Mouse (Mus musculus): ENCODE measurements at regions not wholly inside any gene's neighbourhood (a gene's known extent, or its start where the extent isn't known, plus 50 kb on each side); places are given as distances from the start of the nearest gene placed in this dataset.

GRCm38 (mm10) chr1:71974715-71975114, 237.4 kb downstream of the Mreg start:
- WGBS = 61% methylated on average over 4 of the region's 4 CpGs
- Histone ChIP-seq H3K4me1 (replicated peaks) (no peaks in the 10 kb centered on the region), H3K4me3 (no peak overlapping the region), H3K27ac (ENCODE audit: poor library complexity, severe bottlenecking) (no peak overlapping the region), H3K9ac (no peak overlapping the region), H3K4me2 (no peak overlapping the region), H3K27me3 (replicated peaks) (no peaks in the 10 kb centered on the region), H3K9me3 (replicated peaks) (no peaks in the 10 kb centered on the region), H3K36me3 (no peaks in the 10 kb centered on the region)
- no peak for ATAC-seq (ENCODE audit: insufficient number of reproducible peaks, low FRiP score)

- Histone ChIP-seq H3K9ac (no peak overlapping the region), H3K4me3 (no peak overlapping the region), H3K9me3 (replicated peaks) (no peaks in the 10 kb centered on the region), H3K27ac (ENCODE audit: poor library complexity, severe bottlenecking) (no peak overlapping the region), H3K4me1 (replicated peaks) (no peaks in the 10 kb centered on the region), H3K36me3 (no peaks in the 10 kb centered on the region), H3K4me2 (no peak overlapping the region), H3K27me3 (replicated peaks) (no peaks in the 10 kb centered on the region)
- WGBS = 82% methylated on average over 6 of the region's 6 CpGs
- no peak for ATAC-seq (ENCODE audit: insufficient number of reproducible peaks, low FRiP score)
These were observed 240.2 kb downstream of the Mreg start for GRCm38 (mm10) chr1:71971943-71972342.

- H3K9me3 ChIP-seq (replicated peaks) = no peaks in the 10 kb centered on the region
- H3K4me1 ChIP-seq (replicated peaks) = no peaks in the 10 kb centered on the region
- 68% methylated on average over 2 of the region's 2 CpGs for WGBS
- H3K27me3 ChIP-seq (replicated peaks) = no peaks in the 10 kb centered on the region
- H3K4me2 ChIP-seq = no peak overlapping the region
- no peaks in the 10 kb centered on the region for H3K36me3 ChIP-seq
- H3K4me3 ChIP-seq = no peak overlapping the region
- no peak for ATAC-seq (ENCODE audit: insufficient number of reproducible peaks, low FRiP score)
- no peak overlapping the region for H3K9ac ChIP-seq
- no peak overlapping the region for H3K27ac ChIP-seq (ENCODE audit: poor library complexity, severe bottlenecking)
These were observed 241.3 kb downstream of the Mreg start for GRCm38 (mm10) chr1:71970771-71971170.

- Histone ChIP-seq H3K9me3 (replicated peaks) (no peaks in the 10 kb centered on the region), H3K4me2 (no peak overlapping the region), H3K27ac (ENCODE audit: poor library complexity, severe bottlenecking) (no peak overlapping the region), H3K36me3 (no peaks in the 10 kb centered on the region), H3K4me3 (no peak overlapping the region), H3K27me3 (replicated peaks) (no peaks in the 10 kb centered on the region), H3K9ac (no peak overlapping the region), H3K4me1 (replicated peaks) (no peaks in the 10 kb centered on the region)
- ATAC-seq (ENCODE audit: insufficient number of reproducible peaks, low FRiP score) = no peak
- 78% methylated on average over 6 of the region's 6 CpGs for WGBS
These were observed 244.5 kb downstream of the Mreg start for GRCm38 (mm10) chr1:71967574-71968104.

- Histone ChIP-seq H3K27ac (ENCODE audit: poor library complexity, severe bottlenecking) (no peak overlapping the region), H3K4me3 (no peak overlapping the region), H3K36me3 (no peaks in the 10 kb centered on the region), H3K4me1 (replicated peaks) (no peaks in the 10 kb centered on the region), H3K4me2 (no peak overlapping the region), H3K9ac (no peak overlapping the region), H3K9me3 (replicated peaks) (no peaks in the 10 kb centered on the region), H3K27me3 (replicated peaks) (no peaks in the 10 kb centered on the region)
- no peak for ATAC-seq (ENCODE audit: insufficient number of reproducible peaks, low FRiP score)
- 83% methylated on average over 4 of the region's 4 CpGs for WGBS
These were observed 247.5 kb downstream of the Mreg start for GRCm38 (mm10) chr1:71964450-71965126.

GRCm38 (mm10) chr1:71956940-71957339, 255.2 kb downstream of the Mreg start:
- H3K4me1 ChIP-seq (replicated peaks) = peaks cover 10% of the 10 kb centered on the region
- no peaks in the 10 kb centered on the region for H3K36me3 ChIP-seq
- no peak; the same call in 1 of the 2 replicates for ATAC-seq (ENCODE audit: insufficient number of reproducible peaks, low FRiP score)
- no peak overlapping the region for H3K4me2 ChIP-seq
- 48% methylated on average over 3 of the region's 3 CpGs for WGBS
- no peak overlapping the region for H3K4me3 ChIP-seq
- H3K27ac ChIP-seq (ENCODE audit: poor library complexity, severe bottlenecking) = no peak overlapping the region
- H3K27me3 ChIP-seq (replicated peaks) = no peaks in the 10 kb centered on the region
- no peak overlapping the region for H3K9ac ChIP-seq
- no peaks in the 10 kb centered on the region for H3K9me3 ChIP-seq (replicated peaks)

GRCm38 (mm10) chr1:71955331-71955730, 256.8 kb downstream of the Mreg start:
- H3K9me3 ChIP-seq (replicated peaks) = no peaks in the 10 kb centered on the region
- H3K36me3 ChIP-seq = no peaks in the 10 kb centered on the region
- peaks cover 10% of the 10 kb centered on the region for H3K4me1 ChIP-seq (replicated peaks)
- no peak for ATAC-seq (ENCODE audit: insufficient number of reproducible peaks, low FRiP score)
- no peak overlapping the region for H3K9ac ChIP-seq
- H3K4me3 ChIP-seq = no peak overlapping the region
- H3K27ac ChIP-seq (ENCODE audit: poor library complexity, severe bottlenecking) = no peak overlapping the region
- H3K27me3 ChIP-seq (replicated peaks) = no peaks in the 10 kb centered on the region
- no peak overlapping the region for H3K4me2 ChIP-seq

GRCm38 (mm10) chr1:71953292-71953691, 258.8 kb downstream of the Mreg start:
- ATAC-seq (ENCODE audit: insufficient number of reproducible peaks, low FRiP score) = no peak
- H3K27ac ChIP-seq (ENCODE audit: poor library complexity, severe bottlenecking) = no peak overlapping the region; the same call in 1 of the 2 replicates
- no peak overlapping the region for H3K9ac ChIP-seq
- WGBS = 62% methylated on average over 6 of the region's 6 CpGs
- peaks cover 10% of the 10 kb centered on the region for H3K4me1 ChIP-seq (replicated peaks)
- no peak overlapping the region for H3K4me2 ChIP-seq
- no peak overlapping the region for H3K4me3 ChIP-seq
- H3K9me3 ChIP-seq (replicated peaks) = no peaks in the 10 kb centered on the region
- no peaks in the 10 kb centered on the region for H3K36me3 ChIP-seq
- H3K27me3 ChIP-seq (replicated peaks) = no peaks in the 10 kb centered on the region

GRCm38 (mm10) chr1:71949549-71949948, 262.6 kb downstream of the Mreg start:
- 76% methylated on average over 7 of the region's 7 CpGs for WGBS
- Histone ChIP-seq H3K4me3 (no peak overlapping the region), H3K4me2 (no peak overlapping the region), H3K36me3 (no peaks in the 10 kb centered on the region), H3K27ac (ENCODE audit: poor library complexity, severe bottlenecking) (no peak overlapping the region), H3K27me3 (replicated peaks) (no peaks in the 10 kb centered on the region), H3K4me1 (replicated peaks) (peaks cover 10% of the 10 kb centered on the region), H3K9me3 (replicated peaks) (no peaks in the 10 kb centered on the region), H3K9ac (no peak overlapping the region)
- no peak for ATAC-seq (ENCODE audit: insufficient number of reproducible peaks, low FRiP score)

GRCm38 (mm10) chr1:71948686-71949085, 263.4 kb downstream of the Mreg start:
- 86% methylated on average over 4 of the region's 4 CpGs for WGBS

GRCm38 (mm10) chr1:71947506-71947905, 264.6 kb downstream of the Mreg start:
- H3K4me1 ChIP-seq (replicated peaks) = no peaks in the 10 kb centered on the region
- no peaks in the 10 kb centered on the region for H3K36me3 ChIP-seq
- WGBS = 85% methylated on average over 2 of the region's 2 CpGs
- no peak overlapping the region for H3K4me3 ChIP-seq
- H3K27ac ChIP-seq (ENCODE audit: poor library complexity, severe bottlenecking) = no peak overlapping the region
- H3K4me2 ChIP-seq = no peak overlapping the region
- H3K27me3 ChIP-seq (replicated peaks) = no peaks in the 10 kb centered on the region
- no peak overlapping the region for H3K9ac ChIP-seq
- no peak for ATAC-seq (ENCODE audit: insufficient number of reproducible peaks, low FRiP score)
- H3K9me3 ChIP-seq (replicated peaks) = no peaks in the 10 kb centered on the region

More at GRCm38 (mm10) chr1:71948686-71949085, 263.4 kb downstream of the Mreg start:
- H3K4me3 ChIP-seq = no peak overlapping the region
- no peak overlapping the region for H3K9ac ChIP-seq
- H3K4me1 ChIP-seq (replicated peaks) = peaks cover 6% of the 10 kb centered on the region
- ATAC-seq (ENCODE audit: insufficient number of reproducible peaks, low FRiP score) = no peak
- no peak overlapping the region for H3K27ac ChIP-seq (ENCODE audit: poor library complexity, severe bottlenecking)
- no peaks in the 10 kb centered on the region for H3K36me3 ChIP-seq
- H3K9me3 ChIP-seq (replicated peaks) = no peaks in the 10 kb centered on the region
- no peaks in the 10 kb centered on the region for H3K27me3 ChIP-seq (replicated peaks)
- no peak overlapping the region for H3K4me2 ChIP-seq

- H3K9ac ChIP-seq = no peak overlapping the region
- no peaks in the 10 kb centered on the region for H3K4me1 ChIP-seq (replicated peaks)
- H3K4me3 ChIP-seq = no peak overlapping the region
- H3K9me3 ChIP-seq (replicated peaks) = no peaks in the 10 kb centered on the region
- no peak overlapping the region for H3K27ac ChIP-seq (ENCODE audit: poor library complexity, severe bottlenecking)
- no peak overlapping the region for H3K4me2 ChIP-seq
- H3K27me3 ChIP-seq (replicated peaks) = no peaks in the 10 kb centered on the region
- ATAC-seq (ENCODE audit: insufficient number of reproducible peaks, low FRiP score) = no peak
- no peaks in the 10 kb centered on the region for H3K36me3 ChIP-seq
- 71% methylated on average over 2 of the region's 2 CpGs for WGBS
These were observed 265.2 kb downstream of the Mreg start for GRCm38 (mm10) chr1:71946911-71947310.

All from heart, embryonic 12.5 days (tissue).